Mouse (Mus musculus) left cerebral cortex, postnatal 25 days (tissue): ENCODE measurements around the gene Slc35e3. TPM values are rescaled to one million over a fixed set of nuclear protein-coding genes. Genes with fewer than 3 reads are reported as not detected.
A peak's percentile ranks its signal among the peaks of the same experiment; 100 is the strongest.

Experiments
- DNase-seq, 2 experiments: peaks; one replicate each; pipeline ENCODE4 v3.0.0; 2022; ENCODE audit warnings: low spot score in 2 of 2, mixed read lengths in 1 of 2
- intact Hi-C: fragments of 180-260 bp; cut with DNase I; formaldehyde crosslinking; loops from one replicate; pipeline ENCODE4 v1.15.1; 2025
- total RNA-seq, 2 experiments: library from RNA; stranded (reverse); gene quantifications; 2 replicates each; pipeline ENCODE4 v1.2.3; 2021

The Slc35e3 gene
- 10 to 100 TPM; 31.0 to 31.3 TPM for total RNA-seq

GRCm38 (mm10) chr10:117746297-117746883 lies at the start of gene Slc35e3:
Slc35e3 (minus strand) TSS chr10:117746365.
- intact Hi-C loops = no loop called here
- DNase-seq = peak; percentile 94 to 95

GRCm38 (mm10) chr10:117795206-117795605 lies 49.0 kb upstream of the Slc35e3 start:
- intact Hi-C loops = no loop called here
- DNase-seq = no peak

- DNase-seq = no peak
- intact Hi-C loops = loop anchor here (2.0 kb wide), 2 partner anchors 51 to 317 kb away; no protein-coding TSS in a partner anchor
Observed at GRCm38 (mm10) chr10:117793436-117794030, 47.4 kb upstream of the Slc35e3 start.

GRCm38 (mm10) chr10:117792141-117793091 lies 46.3 kb upstream of the Slc35e3 start, which contains the start of gene Nup107:
Nup107 (minus strand) TSS chr10:117792705.
- intact Hi-C loops = loop anchor here (2.0 kb wide), 2 partner anchors 52 to 318 kb away; no protein-coding TSS in a partner anchor
- DNase-seq = peak; percentile 100

- intact Hi-C loops = no loop called here
- DNase-seq = no peak
Observed at GRCm38 (mm10) chr10:117791171-117791470, 45.0 kb upstream of the Slc35e3 start.

GRCm38 (mm10) chr10:117790421-117791170 lies 44.4 kb upstream of the Slc35e3 start:
- DNase-seq = no peak
- intact Hi-C loops = no loop called here

GRCm38 (mm10) chr10:117790011-117790410 lies 43.8 kb upstream of the Slc35e3 start:
- DNase-seq = no peak
- intact Hi-C loops = no loop called here

- intact Hi-C loops = no loop called here
- no peak for DNase-seq
Observed at GRCm38 (mm10) chr10:117784646-117785045, 38.5 kb upstream of the Slc35e3 start.

- no peak for DNase-seq
- intact Hi-C loops = no loop called here
Observed at GRCm38 (mm10) chr10:117783786-117784420, 37.7 kb upstream of the Slc35e3 start.

GRCm38 (mm10) chr10:117782491-117783260 lies 36.5 kb upstream of the Slc35e3 start:
- intact Hi-C loops = no loop called here
- DNase-seq = no peak

- no peak for DNase-seq
- intact Hi-C loops = no loop called here
Observed at GRCm38 (mm10) chr10:117782056-117782455, 35.9 kb upstream of the Slc35e3 start.

- no peak for DNase-seq
- intact Hi-C loops = no loop called here
Observed at GRCm38 (mm10) chr10:117781021-117781725, 35.0 kb upstream of the Slc35e3 start.

- intact Hi-C loops = no loop called here
- DNase-seq = no peak
Observed at GRCm38 (mm10) chr10:117780306-117780911, 34.2 kb upstream of the Slc35e3 start.

- no peak for DNase-seq
- intact Hi-C loops = no loop called here
Observed at GRCm38 (mm10) chr10:117779581-117780305, 33.6 kb upstream of the Slc35e3 start.

- intact Hi-C loops = no loop called here
- no peak for DNase-seq
Observed at GRCm38 (mm10) chr10:117778951-117779350, 32.8 kb upstream of the Slc35e3 start.

- no peak for DNase-seq
- intact Hi-C loops = no loop called here
Observed at GRCm38 (mm10) chr10:117778328-117778910, 32.3 kb upstream of the Slc35e3 start.
